Mouse (Mus musculus) forebrain, embryonic 14.5 days (tissue): ENCODE measurements around the gene Lhfpl5. TPM values are rescaled to one million over a fixed set of nuclear protein-coding genes. Genes with fewer than 3 reads are reported as not detected.

ENCODE experiments used
- ATAC-seq: fragments of 200-750 bp; cut with Nextera tagmentation; 2 replicates; pipeline ENCODE4 v1.8.0; 2017; ENCODE audit warnings: mild to moderate bottlenecking, moderate library complexity
- DNase-seq: peaks from one replicate; pipeline ENCODE4 v3.0.0-alpha.2; 2015; ENCODE audit warnings: low spot score
- H3K27ac ChIP-seq: fragments of 300-500 bp; sonication (generic); 2 replicates; pipeline ENCODE4 v1.5.1; 2014; ENCODE audit warnings: low read depth, mild to moderate bottlenecking, control low read depth, low read length, moderate library complexity
- H3K27me3 ChIP-seq: fragments of 300-500 bp; sonication (generic); replicated peaks from 2 replicates; pipeline ENCODE4 v1.6.1; 2014; ENCODE audit warnings: low read length, control low read depth, mixed read lengths; ENCODE audit not compliant: control insufficient read depth, insufficient read depth
- H3K36me3 ChIP-seq: fragments of 300-500 bp; sonication (generic); 2 replicates; pipeline ENCODE4 v1.6.1; 2014; ENCODE audit warnings: low read length, control low read depth; ENCODE audit not compliant: control insufficient read depth, insufficient read depth
- H3K4me1 ChIP-seq: fragments of 300-500 bp; sonication (generic); 2 replicates; pipeline ENCODE4 v1.6.1; 2014; ENCODE audit warnings: antibody characterized with exemption, low read length, control low read depth; ENCODE audit not compliant: control insufficient read depth, insufficient read depth
- H3K4me2 ChIP-seq: fragments of 300-500 bp; sonication (generic); 2 replicates; pipeline ENCODE4 v1.6.1; 2014; ENCODE audit warnings: mild to moderate bottlenecking, control low read depth, low read length
- H3K4me3 ChIP-seq: fragments of 300-500 bp; sonication (generic); 2 replicates; pipeline ENCODE4 v1.5.1; 2014; ENCODE audit warnings: low read depth, low read length, control low read depth
- H3K9ac ChIP-seq: fragments of 300-500 bp; sonication (generic); 2 replicates; pipeline ENCODE4 v1.6.1; 2014; ENCODE audit warnings: mild to moderate bottlenecking, low read length, control low read depth, moderate library complexity
- H3K9me3 ChIP-seq: fragments of 300-500 bp; sonication (generic); replicated peaks from 2 replicates; pipeline ENCODE4 v1.6.1; 2016; ENCODE audit warnings: low read length, control low read depth, mixed read lengths; ENCODE audit not compliant: control insufficient read depth
- WGBS: fragments of 180-500 bp; shearing (Covaris S2); extraction: QIAGEN DNeasy Blood & Tissue Kit; methylation state at CpG from one replicate; pipeline ENCODE4 v1.1.7; 2014; 5-methylcytosine and 5-hydroxymethylcytosine counted together
- polyA plus RNA-seq: library from polyadenylated mRNA; unstranded; fragments of >200 nt; fragmentation: Nextera tagmentation; extraction: Ambion mirVana; gene quantifications from 2 replicates; pipeline ENCODE4 v1.2.1, GENCODE M21; 2014

Gene Lhfpl5
- 3.9 and 4.5 TPM in 2 replicates for polyA plus RNA-seq

GRCm38 (mm10) chr17:28575244-28576125 is at the start of gene Lhfpl5:
TSS of gene Lhfpl5 (plus strand) at chr17:28575641.
- Histone ChIP-seq H3K27ac (no peak within 1 kb of the TSS), H3K9ac (peak within 1 kb of the TSS; percentile 43), H3K36me3 (no peaks in the 10 kb centered on the region), H3K27me3 (no peaks in the 10 kb centered on the region), H3K4me2 (peak within 1 kb of the TSS; percentile 55), H3K4me1 (peaks cover 1% of the 10 kb centered on the region; the same call in 1 of the 2 replicates), H3K4me3 (peak within 1 kb of the TSS; percentile 32), H3K9me3 (no peaks in the 10 kb centered on the region)
- ATAC-seq = peak; percentile 86
- peak; percentile 71 for DNase-seq
- 19% methylated on average over 41 of the region's 50 CpGs for WGBS

DNA sequence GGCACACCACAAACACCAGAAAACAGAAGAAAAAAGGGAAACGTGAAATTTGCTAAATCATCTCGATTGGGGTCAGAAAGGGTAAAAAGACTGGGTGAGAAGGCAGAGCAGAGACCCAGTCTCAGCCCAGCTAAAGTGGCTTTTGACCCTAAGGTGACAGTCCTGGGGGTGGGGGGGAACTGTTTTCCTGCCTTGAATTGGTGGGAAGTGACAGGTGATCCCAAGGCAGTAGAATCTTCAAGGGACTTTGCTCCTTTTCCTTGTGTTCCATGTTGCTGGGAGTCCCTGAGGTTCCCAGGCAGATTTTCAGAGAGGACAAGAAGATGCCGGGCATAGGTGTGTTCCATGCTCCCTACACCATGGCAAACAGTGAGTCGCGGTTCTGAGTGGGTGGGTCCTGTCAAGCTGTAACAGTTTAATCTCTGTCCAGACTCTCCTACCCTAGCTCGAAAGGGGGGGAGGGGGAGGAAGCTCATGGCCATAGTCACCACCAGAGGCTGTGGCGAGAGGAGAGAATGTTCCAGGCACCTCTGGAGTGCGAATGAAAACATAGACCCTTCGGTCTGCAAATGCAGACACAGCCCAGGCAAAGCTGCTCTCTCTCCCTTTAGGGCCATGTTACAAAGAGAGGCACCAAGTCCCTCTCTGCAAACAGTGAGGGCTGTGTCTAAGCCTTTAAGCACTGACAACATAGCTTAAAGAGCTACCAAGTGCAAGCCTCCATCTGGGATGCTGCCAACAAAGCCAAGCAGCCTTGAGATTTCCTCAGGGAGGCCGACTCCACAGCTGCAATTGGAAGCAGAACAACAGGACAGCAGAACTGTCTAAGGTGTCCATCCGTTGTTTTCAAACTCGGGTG is 48.0 kb upstream of the Lhfpl5 start:
- no peak overlapping the region for H3K9ac ChIP-seq
- DNase-seq = no peak
- H3K27ac ChIP-seq = no peak overlapping the region
- H3K4me2 ChIP-seq = no peak overlapping the region
- no peak for ATAC-seq
- H3K27me3 ChIP-seq = 0 out of 2 replicates have a peak, but pooled peaks cover 4% of the 10 kb centered on the region
- no peaks in the 10 kb centered on the region for H3K36me3 ChIP-seq
- peaks cover 3% of the 10 kb centered on the region; the same call in 1 of the 2 replicates for H3K4me1 ChIP-seq
- 50% methylated on average over 12 of the region's 12 CpGs for WGBS
- H3K4me3 ChIP-seq = no peak overlapping the region
- H3K9me3 ChIP-seq = no peaks in the 10 kb centered on the region

- Histone ChIP-seq H3K27ac (no peak overlapping the region), H3K4me2 (no peak overlapping the region), H3K36me3 (no peaks in the 10 kb centered on the region), H3K4me1 (peaks cover 3% of the 10 kb centered on the region; the same call in 1 of the 2 replicates), H3K4me3 (no peak overlapping the region), H3K27me3 (0 out of 2 replicates have a peak, but pooled peaks cover 4% of the 10 kb centered on the region), H3K9me3 (no peaks in the 10 kb centered on the region), H3K9ac (no peak overlapping the region)
- DNase-seq = peak; percentile 92
- WGBS = 4% methylated on average over 6 of the region's 6 CpGs
- peak; percentile 56; the same call in 1 of the 2 replicates for ATAC-seq
Observed at GRCm38 (mm10) chr17:28528043-28528351, 47.4 kb upstream of the Lhfpl5 start.

DNA sequence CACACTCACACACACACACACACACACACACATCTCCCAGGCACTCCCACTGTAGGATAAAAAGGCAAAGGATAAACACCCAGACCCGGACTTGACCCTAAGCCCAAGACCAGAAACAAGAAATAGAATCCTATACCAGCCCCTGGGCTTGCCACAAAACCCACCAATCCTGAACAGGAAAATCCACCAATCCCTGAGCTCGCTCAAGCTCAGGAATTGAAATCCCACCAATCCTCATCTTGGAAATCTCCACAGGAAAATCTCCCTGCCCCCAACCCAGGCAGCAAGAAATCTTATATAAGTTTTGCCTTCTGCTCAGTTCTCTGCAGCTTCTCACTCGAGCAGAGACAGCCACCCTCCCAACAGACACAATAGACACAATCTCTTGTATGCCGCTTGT is 46.3 kb upstream of the Lhfpl5 start:
- no peak for ATAC-seq
- DNase-seq = no peak
- 69% methylated on average over 4 of the region's 4 CpGs for WGBS

GRCm38 (mm10) chr17:28530506-28530905 is 44.9 kb upstream of the Lhfpl5 start, which contains the start of gene Armc12:
TSS of gene Armc12 (plus strand) at chr17:28530806.
- H3K36me3 ChIP-seq = no peaks in the 10 kb centered on the region
- ATAC-seq (no peak), DNase-seq (no peak)
- no peak within 1 kb of the TSS for H3K27ac ChIP-seq
- WGBS = 86% methylated on average over 6 of the region's 6 CpGs
- 0 out of 2 replicates have a peak, but pooled peaks cover 4% of the 10 kb centered on the region for H3K27me3 ChIP-seq
- no peaks in the 10 kb centered on the region for H3K9me3 ChIP-seq
- no peak within 1 kb of the TSS for H3K4me3 ChIP-seq
- no peak within 1 kb of the TSS for H3K4me2 ChIP-seq
- H3K4me1 ChIP-seq = no peaks in the 10 kb centered on the region
- H3K9ac ChIP-seq = no peak within 1 kb of the TSS

More for the DNA sequence above, 46.3 kb upstream of the Lhfpl5 start:
- no peak overlapping the region for H3K27ac ChIP-seq
- 0 out of 2 replicates have a peak, but pooled peaks cover 4% of the 10 kb centered on the region for H3K27me3 ChIP-seq
- H3K4me3 ChIP-seq = no peak overlapping the region
- H3K9ac ChIP-seq = no peak overlapping the region
- H3K4me2 ChIP-seq = no peak overlapping the region
- H3K36me3 ChIP-seq = no peaks in the 10 kb centered on the region
- H3K9me3 ChIP-seq = no peaks in the 10 kb centered on the region
- no peaks in the 10 kb centered on the region for H3K4me1 ChIP-seq

GRCm38 (mm10) chr17:28531946-28532345 is 43.5 kb upstream of the Lhfpl5 start:
- DNase-seq = no peak
- H3K9ac ChIP-seq = no peak overlapping the region
- H3K4me2 ChIP-seq = no peak overlapping the region
- no peaks in the 10 kb centered on the region for H3K36me3 ChIP-seq
- no peak overlapping the region for H3K4me3 ChIP-seq
- ATAC-seq = no peak
- H3K27me3 ChIP-seq = 0 out of 2 replicates have a peak, but pooled peaks cover 4% of the 10 kb centered on the region
- H3K4me1 ChIP-seq = no peaks in the 10 kb centered on the region
- 11% methylated on average over 18 of the region's 18 CpGs for WGBS
- no peak overlapping the region for H3K27ac ChIP-seq
- no peaks in the 10 kb centered on the region for H3K9me3 ChIP-seq

DNA sequence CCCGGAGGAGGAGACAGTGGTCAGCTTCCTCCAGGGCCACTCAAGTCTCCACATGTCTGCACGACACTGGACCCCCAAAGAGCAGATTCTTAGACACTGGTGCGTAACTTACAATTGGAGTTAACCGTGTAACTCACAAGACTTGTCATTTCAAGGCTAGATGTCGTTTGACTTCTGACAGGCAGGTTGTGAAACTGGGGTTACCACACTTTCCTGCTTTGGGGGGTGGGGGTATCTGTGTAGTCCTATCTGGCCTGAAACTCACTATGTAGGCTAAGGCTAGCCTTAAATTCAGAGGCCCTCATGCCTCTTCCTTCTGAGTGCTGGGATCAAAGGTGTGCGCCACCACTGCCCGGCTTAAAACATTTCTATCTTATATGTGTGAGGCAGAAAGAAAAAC is 42.9 kb upstream of the Lhfpl5 start:
- no peak overlapping the region for H3K27ac ChIP-seq
- no peak overlapping the region for H3K4me3 ChIP-seq
- H3K4me2 ChIP-seq = no peak overlapping the region
- ATAC-seq (no peak), DNase-seq (no peak)
- no peak overlapping the region for H3K9ac ChIP-seq
- no peaks in the 10 kb centered on the region for H3K9me3 ChIP-seq
- no peaks in the 10 kb centered on the region for H3K4me1 ChIP-seq
- 0 out of 2 replicates have a peak, but pooled peaks cover 4% of the 10 kb centered on the region for H3K27me3 ChIP-seq
- H3K36me3 ChIP-seq = no peaks in the 10 kb centered on the region
- WGBS = 91% methylated on average over 7 of the region's 7 CpGs

GRCm38 (mm10) chr17:28533327-28533726 is 42.1 kb upstream of the Lhfpl5 start:
- no peak overlapping the region for H3K9ac ChIP-seq
- WGBS = 90% methylated on average over 13 of the region's 13 CpGs
- no peak overlapping the region for H3K4me2 ChIP-seq

More at GRCm38 (mm10) chr17:28533327-28533726, 42.1 kb upstream of the Lhfpl5 start:
- Histone ChIP-seq H3K27ac (no peak overlapping the region), H3K9me3 (no peaks in the 10 kb centered on the region), H3K4me3 (no peak overlapping the region), H3K27me3 (0 out of 2 replicates have a peak, but pooled peaks cover 4% of the 10 kb centered on the region), H3K4me1 (no peaks in the 10 kb centered on the region), H3K36me3 (no peaks in the 10 kb centered on the region)
- ATAC-seq = no peak
- DNase-seq = no peak
